Mouse (Mus musculus) lung, postnatal 0 days (tissue): ENCODE measurements at regions not wholly inside any gene's neighbourhood (a gene's known extent, or its start where the extent isn't known, plus 50 kb on each side); places are given as distances from the start of the nearest gene placed in this dataset.

Source experiments
- ATAC-seq: fragments of 200-750 bp; cut with Nextera tagmentation; 2 replicates; pipeline ENCODE4 v1.8.0; 2017; ENCODE audit warnings: moderate library complexity
- DNase-seq: peaks from one replicate; pipeline ENCODE4 v3.0.0-alpha.2; 2016; ENCODE audit warnings: low spot score
- H3K27ac ChIP-seq: fragments of 300-500 bp; sonication (generic); 2 replicates; pipeline ENCODE4 v1.5.1; 2014; ENCODE audit warnings: antibody characterized with exemption, mild to moderate bottlenecking, low read length, mixed read lengths
- H3K27me3 ChIP-seq: fragments of 300-500 bp; sonication (generic); replicated peaks from 2 replicates; pipeline ENCODE4 v1.6.1; 2014; ENCODE audit warnings: low read length, mixed read lengths; ENCODE audit not compliant: insufficient read depth
- H3K36me3 ChIP-seq: fragments of 300-500 bp; sonication (generic); 2 replicates; pipeline ENCODE4 v1.6.1; 2014; ENCODE audit warnings: low read length, mixed read lengths; ENCODE audit not compliant: insufficient read depth
- H3K4me1 ChIP-seq: fragments of 300-500 bp; sonication (generic); 2 replicates; pipeline ENCODE4 v1.6.1; 2014; ENCODE audit warnings: antibody characterized with exemption, low read depth, low read length, mixed read lengths; ENCODE audit not compliant: insufficient read depth
- H3K4me2 ChIP-seq: fragments of 300-500 bp; sonication (generic); replicated peaks from 2 replicates; pipeline ENCODE4 v1.6.1; 2014; ENCODE audit warnings: low read depth, mild to moderate bottlenecking, low read length, moderate library complexity, mixed read lengths
- H3K4me3 ChIP-seq: fragments of 300-500 bp; sonication (generic); 2 replicates; pipeline ENCODE4 v1.5.1; 2014; ENCODE audit warnings: low read depth, low read length
- H3K9ac ChIP-seq: fragments of 300-500 bp; sonication (generic); replicated peaks from 2 replicates; pipeline ENCODE4 v1.6.1; 2014; ENCODE audit warnings: low read depth, mild to moderate bottlenecking
- H3K9me3 ChIP-seq: fragments of 300-500 bp; sonication (generic); 2 replicates; pipeline ENCODE4 v1.6.1; 2016; ENCODE audit warnings: low read length, mixed read lengths
- CTCF ChIP-seq: IDR thresholded peaks from 2 replicates; pipeline ENCODE4 v1.5.1; 2016; ENCODE audit warnings: antibody characterized with exemption, mild to moderate bottlenecking
- EP300 ChIP-seq: IDR thresholded peaks from 2 replicates; pipeline ENCODE4 v1.6.1; 2016; ENCODE audit warnings: antibody characterized with exemption, mild to moderate bottlenecking, control low read depth
- WGBS: fragments of 180-500 bp; shearing (Covaris S2); extraction: QIAGEN DNeasy Blood & Tissue Kit; methylation state at CpG from one replicate; pipeline ENCODE4 v1.1.7; 2014; 5-methylcytosine and 5-hydroxymethylcytosine counted together

DNA sequence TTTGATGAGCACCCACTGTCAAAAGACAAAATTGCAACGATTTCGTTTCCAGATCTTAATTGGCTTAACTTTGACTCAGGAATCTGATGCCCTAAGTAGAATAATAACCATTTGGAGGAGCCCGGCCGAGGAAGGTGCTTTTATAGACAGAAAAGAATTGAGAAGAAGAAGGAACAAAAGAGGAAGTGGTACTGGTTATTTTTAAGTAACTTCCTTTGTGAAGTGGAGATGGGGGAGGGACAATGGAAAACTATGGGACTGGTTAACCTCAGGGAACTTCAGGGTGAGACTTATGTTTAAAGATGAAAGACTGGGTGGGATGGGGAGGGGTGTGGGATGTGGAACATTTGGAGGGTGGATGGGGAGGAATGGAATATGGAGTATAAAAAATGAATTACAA lies 880.9 kb downstream of the Tmem114 start:
- TF ChIP-seq CTCF = no peak
- no peak for TF ChIP-seq EP300
- Histone ChIP-seq H3K36me3 (no peaks in the 10 kb centered on the region), H3K9ac (no peak overlapping the region), H3K4me3 (no peak overlapping the region), H3K27ac (no peak overlapping the region), H3K4me2 (no peak overlapping the region), H3K27me3 (no peaks in the 10 kb centered on the region), H3K4me1 (no peaks in the 10 kb centered on the region), H3K9me3 (no peaks in the 10 kb centered on the region)
- WGBS = 69% methylated on average over 4 of the region's 4 CpGs
- DNase-seq (no peak), ATAC-seq (no peak)

DNA sequence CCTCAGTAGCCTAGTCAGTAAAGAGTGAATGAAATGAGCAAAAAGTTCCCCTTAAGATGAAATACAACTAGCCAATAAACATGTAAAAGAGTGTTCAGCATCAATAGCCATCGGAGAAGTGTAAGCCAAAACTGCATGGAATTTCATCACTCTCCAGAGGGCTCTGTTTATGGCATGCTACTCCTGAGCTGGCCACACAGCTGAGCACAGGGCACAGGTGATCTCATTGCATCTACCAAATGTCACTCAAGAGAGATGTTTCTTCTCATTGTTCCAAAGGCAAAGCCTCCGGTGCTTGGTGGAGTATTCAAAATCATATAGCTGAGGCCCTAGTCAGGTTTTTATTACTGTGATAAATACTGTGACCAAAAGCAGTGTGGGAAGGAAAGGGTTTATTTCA lies 895.1 kb downstream of the Tmem114 start:
- no peaks in the 10 kb centered on the region for H3K27me3 ChIP-seq
- no peak for ATAC-seq
- no peaks in the 10 kb centered on the region for H3K9me3 ChIP-seq
- TF ChIP-seq CTCF (no peak), EP300 (no peak)
- H3K4me2 ChIP-seq = no peak overlapping the region
- no peaks in the 10 kb centered on the region for H3K4me1 ChIP-seq
- 96% methylated on average over 2 of the region's 2 CpGs for WGBS
- no peak overlapping the region for H3K4me3 ChIP-seq
- no peaks in the 10 kb centered on the region for H3K36me3 ChIP-seq
- no peak overlapping the region for H3K27ac ChIP-seq
- H3K9ac ChIP-seq = no peak overlapping the region
- no peak for DNase-seq

DNA sequence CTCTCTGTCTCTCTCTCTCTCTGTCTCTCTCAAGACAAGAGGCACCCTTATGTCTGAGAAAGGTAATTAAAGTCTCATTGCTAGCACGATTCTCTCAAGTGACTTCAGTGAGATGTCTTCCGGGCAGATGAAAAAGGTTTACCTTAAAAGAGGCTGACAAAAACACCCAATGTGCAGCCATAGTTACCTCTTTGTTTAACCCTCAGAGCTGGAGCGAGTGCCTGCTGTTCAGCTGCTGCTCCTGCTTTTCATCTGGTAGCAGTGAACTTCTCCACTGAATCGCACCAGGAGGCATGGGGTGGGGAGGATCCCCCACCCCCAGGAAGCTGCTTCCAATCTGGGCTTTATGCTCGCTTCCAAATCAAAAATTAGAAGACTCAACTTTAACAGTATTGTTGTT lies 896.0 kb downstream of the Tmem114 start:
- H3K4me3 ChIP-seq = no peak overlapping the region
- no peak overlapping the region for H3K27ac ChIP-seq
- DNase-seq = no peak
- no peak for ATAC-seq
- WGBS = 44% methylated on average over 5 of the region's 5 CpGs
- no peaks in the 10 kb centered on the region for H3K4me1 ChIP-seq
- H3K9me3 ChIP-seq = no peaks in the 10 kb centered on the region
- H3K9ac ChIP-seq = no peak overlapping the region
- H3K4me2 ChIP-seq = no peak overlapping the region
- no peaks in the 10 kb centered on the region for H3K27me3 ChIP-seq
- H3K36me3 ChIP-seq = no peaks in the 10 kb centered on the region
- TF ChIP-seq EP300 = no peak
- TF ChIP-seq CTCF = no peak

DNA sequence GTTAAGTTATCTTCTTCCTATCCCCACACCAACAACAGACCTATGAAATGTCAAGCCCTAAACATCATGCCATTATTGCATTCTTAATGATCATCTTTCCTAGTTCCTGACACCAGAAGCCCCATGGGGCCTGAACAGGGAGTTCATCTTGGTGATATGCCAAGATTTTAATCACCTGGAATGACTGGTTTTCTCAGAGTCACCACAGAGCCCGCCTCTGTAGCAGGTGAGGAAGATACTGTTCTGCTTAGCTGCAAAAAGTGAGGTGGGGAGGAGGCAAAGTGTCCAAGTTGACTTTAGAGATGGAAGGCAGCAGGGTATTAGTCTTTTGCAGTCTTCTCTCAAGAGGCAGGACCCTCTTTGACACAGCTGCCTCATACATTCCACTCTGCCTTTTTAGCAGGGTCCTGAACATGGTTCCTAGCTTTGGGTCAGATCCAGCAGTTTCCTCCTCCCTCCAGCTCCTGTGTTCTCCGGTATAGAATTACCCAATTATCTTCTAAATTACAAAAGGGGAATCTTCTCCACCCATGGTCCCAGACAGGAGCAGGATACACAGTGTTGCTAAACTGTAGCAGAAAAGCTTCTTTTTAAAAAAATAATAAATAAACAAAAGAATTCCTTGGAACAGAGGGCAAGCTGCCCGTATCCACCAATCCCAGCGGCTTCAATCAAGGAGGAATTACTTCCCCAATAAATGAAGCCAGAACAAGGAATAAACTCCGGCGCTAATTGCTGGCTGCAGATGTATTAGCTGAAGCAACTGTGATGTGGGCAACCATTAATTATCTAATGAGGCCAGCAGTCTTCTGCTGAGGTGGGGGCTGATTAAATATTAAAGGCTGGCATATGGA lies 896.8 kb downstream of the Tmem114 start:
- no peak overlapping the region for H3K4me3 ChIP-seq
- H3K36me3 ChIP-seq = no peaks in the 10 kb centered on the region
- no peak for DNase-seq
- no peak overlapping the region for H3K4me2 ChIP-seq
- no peaks in the 10 kb centered on the region for H3K9me3 ChIP-seq
- no peaks in the 10 kb centered on the region for H3K27me3 ChIP-seq
- WGBS = 51% methylated on average over 6 of the region's 6 CpGs
- H3K27ac ChIP-seq = no peak overlapping the region
- no peaks in the 10 kb centered on the region for H3K4me1 ChIP-seq
- no peak for TF ChIP-seq EP300
- TF ChIP-seq CTCF = no peak
- ATAC-seq = no peak
- H3K9ac ChIP-seq = no peak overlapping the region

DNA sequence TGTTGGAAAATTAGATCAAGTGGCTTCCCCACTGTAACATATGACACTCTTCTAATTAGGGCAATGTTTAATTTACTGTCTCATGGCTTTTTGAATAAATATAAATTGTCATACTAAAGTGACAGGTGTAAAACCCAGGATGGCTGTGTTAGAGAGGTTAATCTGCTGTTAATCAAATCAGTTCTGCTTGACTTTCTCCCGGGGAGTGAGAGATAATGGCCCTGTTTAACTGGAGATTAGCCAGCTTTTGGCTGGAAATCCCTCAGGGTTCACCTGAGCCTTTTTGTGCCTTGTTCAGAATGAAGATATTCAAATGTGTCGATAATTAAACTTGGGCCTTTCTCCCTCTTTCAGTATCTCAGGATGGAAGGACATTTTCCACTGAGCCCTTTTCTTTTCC lies 906.2 kb downstream of the Tmem114 start:
- no peaks in the 10 kb centered on the region for H3K27me3 ChIP-seq
- no peaks in the 10 kb centered on the region for H3K9me3 ChIP-seq
- 63% methylated on average over 2 of the region's 2 CpGs for WGBS
- no peak overlapping the region for H3K27ac ChIP-seq
- DNase-seq (no peak), ATAC-seq (no peak)
- H3K9ac ChIP-seq = no peak overlapping the region
- TF ChIP-seq CTCF = no peak
- TF ChIP-seq EP300 = no peak
- H3K36me3 ChIP-seq = no peaks in the 10 kb centered on the region
- no peak overlapping the region for H3K4me2 ChIP-seq
- no peak overlapping the region for H3K4me3 ChIP-seq
- no peaks in the 10 kb centered on the region for H3K4me1 ChIP-seq
